Mouse (Mus musculus): Measurements from ENCODE around the gene Ddit4l. TPM values are rescaled to one million over a fixed set of nuclear protein-coding genes. Genes with fewer than 3 reads are reported as not detected.

Gene Ddit4l
- total and polyA plus RNA-seq, 3 experiments, result 2.6 to 11.3 (median 2.8) TPM

- TF ChIP-seq MAX (IDR thresholded peaks at IDR 0.05; ENCODE audit: low read length) (no peak), RAD21 (IDR thresholded peaks at IDR 0.05; ENCODE audit: low read depth, low read length) (no peak), MEF2A (IDR thresholded peaks at IDR 0.05; ENCODE audit: borderline replicate concordance, low read depth, low read length) (no peak), USF2 (conservative IDR thresholded peaks at IDR 0.05; ENCODE audit: low read depth, low read length) (no peak), CHD1 (IDR thresholded peaks at IDR 0.05; ENCODE audit: low read depth, low read length) (no peak), USF1 (IDR thresholded peaks at IDR 0.05; ENCODE audit: low read depth, low read length) (no peak), SIN3A (IDR thresholded peaks at IDR 0.05; ENCODE audit: low read length) (no peak), ZNF384 (IDR thresholded peaks at IDR 0.05; ENCODE audit: low read depth, low read length) (no peak), KAT2A (IDR thresholded peaks at IDR 0.05; ENCODE audit: insufficient replicate concordance, low read length) (no peak), MAZ (IDR thresholded peaks at IDR 0.05; ENCODE audit: low read depth, low read length) (no peak), ZMIZ1 (IDR thresholded peaks at IDR 0.05; ENCODE audit: low read depth, low read length) (no peak)
- H3K79me2 ChIP-seq (replicated peaks; ENCODE audit: control insufficient read depth, extremely low read depth, insufficient read depth, poor library complexity, severe bottlenecking), result no peaks in the 10 kb centered on the region
- no peak overlapping the region for H3K4me2 ChIP-seq (ENCODE audit: insufficient read depth, low read depth, poor library complexity, severe bottlenecking)
- H3K27ac ChIP-seq (ENCODE audit: insufficient read depth, low read depth), result no peak overlapping the region
- H3K4me1 ChIP-seq (ENCODE audit: control insufficient read depth in 1 of 2, insufficient read depth in 2 of 2), result peaks cover 14 to 21% of the 10 kb centered on the region in 2 experiments
- peaks cover 0 to 2% of the 10 kb centered on the region in 2 experiments for H3K36me3 ChIP-seq (replicated peaks in 1 of 2; ENCODE audit: control insufficient read depth in 1 of 2, insufficient read depth in 1 of 2, low read length in 1 of 2)
- no peak overlapping the region for H3K9ac ChIP-seq (ENCODE audit: insufficient read depth, low read depth)
- DNase-seq (ENCODE audit: extremely low read depth), result no peak
- peaks cover 2% of the 10 kb centered on the region for H3K9me3 ChIP-seq (replicated peaks; ENCODE audit: low read length)
- in situ Hi-C loops (cut with MboI; ENCODE audit: low pct_ligation_motif_present, low pct_unique_long_range_greater_than_20kb, low sequenced_read_pairs), result no loop called here
- H3K27me3 ChIP-seq (replicated peaks), result no peaks in the 10 kb centered on the region
- dilution Hi-C loops (cut with MboI; ENCODE audit: extremely low pct_ligation_motif_present, extremely low pct_unique_long_range_greater_than_20kb, low sequenced_read_pairs), result no loop called here
- H3K4me3 ChIP-seq (replicated peaks in 1 of 3; ENCODE audit: low read depth in 2 of 3, low read length in 2 of 3, poor library complexity in 1 of 3), result no peak overlapping the region
Measured at GRCm38 (mm10) chr3:137625054-137625453, 3.6 kb downstream of the Ddit4l start.

GRCm38 (mm10) chr3:137633726-137634125, 12.3 kb downstream of the Ddit4l start:
- Histone ChIP-seq H3K79me2 (replicated peaks; ENCODE audit: control insufficient read depth, extremely low read depth, insufficient read depth, poor library complexity, severe bottlenecking) (no peaks in the 10 kb centered on the region), H3K4me2 (ENCODE audit: insufficient read depth, low read depth, poor library complexity, severe bottlenecking) (no peak overlapping the region), H3K27ac (ENCODE audit: insufficient read depth, low read depth) (no peak overlapping the region), H3K9ac (ENCODE audit: insufficient read depth, low read depth) (no peak overlapping the region), H3K4me1 (ENCODE audit: control insufficient read depth in 1 of 2, insufficient read depth in 2 of 2) (peaks cover 0 to 4% of the 10 kb centered on the region in 2 experiments; a peak in 1 of 4 replicates), H3K27me3 (replicated peaks) (no peaks in the 10 kb centered on the region), H3K4me3 (replicated peaks in 1 of 3; ENCODE audit: low read depth in 2 of 3, low read length in 2 of 3, poor library complexity in 1 of 3) (no peak overlapping the region), H3K36me3 (replicated peaks in 1 of 2; ENCODE audit: control insufficient read depth in 1 of 2, insufficient read depth in 1 of 2, low read length in 1 of 2) (no peaks in the 10 kb centered on the region), H3K9me3 (replicated peaks; ENCODE audit: low read length) (no peaks in the 10 kb centered on the region)
- no peak for TF ChIP-seq POLR2A (IDR thresholded peaks at IDR 0.05; ENCODE audit: low read depth, low read length)
- no peak for TF ChIP-seq TCF12 (IDR thresholded peaks at IDR 0.05; ENCODE audit: low read depth, low read length)
- TF ChIP-seq NELFE (IDR thresholded peaks at IDR 0.05; ENCODE audit: low read depth, low read length), result no peak
- no peak for TF ChIP-seq TBP (conservative IDR thresholded peaks at IDR 0.05; ENCODE audit: low read depth, low read length)
- no peak for TF ChIP-seq MYC (IDR thresholded peaks at IDR 0.05; ENCODE audit: low read depth, low read length)
- no peak for TF ChIP-seq ELF1 (IDR thresholded peaks at IDR 0.05; ENCODE audit: low read depth, low read length)
- TF ChIP-seq MEF2A (IDR thresholded peaks at IDR 0.05; ENCODE audit: borderline replicate concordance, low read depth, low read length), result no peak
- TF ChIP-seq HCFC1 (IDR thresholded peaks at IDR 0.05; ENCODE audit: low read depth, low read length), result no peak
- no peak for TF ChIP-seq RAD21 (IDR thresholded peaks at IDR 0.05; ENCODE audit: low read depth, low read length)
- no peak for TF ChIP-seq USF2 (conservative IDR thresholded peaks at IDR 0.05; ENCODE audit: low read depth, low read length)
- no peak for TF ChIP-seq ETS1 (conservative IDR thresholded peaks at IDR 0.05; ENCODE audit: low read depth, low read length)
- TF ChIP-seq ZC3H11A (IDR thresholded peaks at IDR 0.05; ENCODE audit: low read depth, low read length), result no peak
- TF ChIP-seq GABPA (IDR thresholded peaks at IDR 0.05; ENCODE audit: insufficient replicate concordance, low read depth, low read length), result no peak
- no peak for TF ChIP-seq JUN (IDR thresholded peaks at IDR 0.05; ENCODE audit: insufficient read depth, low read depth, low read length)
- no peak for TF ChIP-seq CHD2 (IDR thresholded peaks at IDR 0.05; ENCODE audit: low read length)
- TF ChIP-seq E2F4 (IDR thresholded peaks at IDR 0.05; ENCODE audit: insufficient replicate concordance, low read depth, low read length), result no peak
- no peak for TF ChIP-seq KAT2A (IDR thresholded peaks at IDR 0.05; ENCODE audit: insufficient replicate concordance, low read length)
- TF ChIP-seq MAX (IDR thresholded peaks at IDR 0.05; ENCODE audit: low read length), result no peak
- no peak for TF ChIP-seq CTCF (conservative IDR thresholded peaks at IDR 0.05 in 1 of 2, IDR thresholded peaks at IDR 0.05 in 1 of 2; ENCODE audit: low read depth in 2 of 2, low read length in 2 of 2)
- no peak for TF ChIP-seq MXI1 (IDR thresholded peaks at IDR 0.05; ENCODE audit: low read depth, low read length)
- dilution Hi-C loops (cut with MboI; ENCODE audit: extremely low pct_ligation_motif_present, extremely low pct_unique_long_range_greater_than_20kb, low sequenced_read_pairs), result no loop called here
- DNase-seq (ENCODE audit: extremely low read depth), result no peak
- in situ Hi-C loops (cut with MboI; ENCODE audit: low pct_ligation_motif_present, low pct_unique_long_range_greater_than_20kb, low sequenced_read_pairs), result no loop called here
